Mouse (Mus musculus) ES-Bruce4 (cell line): ENCODE measurements around the gene Ilkap.

Experiments used
- CTCF ChIP-seq: IDR thresholded peaks from one replicate; pipeline ENCODE4 v1.8.1; 2011; ENCODE audit warnings: low read depth, low read length
- EP300 ChIP-seq: IDR thresholded peaks from 2 replicates; pipeline ENCODE4 v1.6.1; 2011; ENCODE audit warnings: low read depth, low read length; ENCODE audit not compliant: insufficient read depth
- POLR2A ChIP-seq: IDR thresholded peaks from one replicate; pipeline ENCODE4 v1.8.1; 2011; ENCODE audit warnings: low read length; ENCODE audit not compliant: insufficient read depth

DNA sequence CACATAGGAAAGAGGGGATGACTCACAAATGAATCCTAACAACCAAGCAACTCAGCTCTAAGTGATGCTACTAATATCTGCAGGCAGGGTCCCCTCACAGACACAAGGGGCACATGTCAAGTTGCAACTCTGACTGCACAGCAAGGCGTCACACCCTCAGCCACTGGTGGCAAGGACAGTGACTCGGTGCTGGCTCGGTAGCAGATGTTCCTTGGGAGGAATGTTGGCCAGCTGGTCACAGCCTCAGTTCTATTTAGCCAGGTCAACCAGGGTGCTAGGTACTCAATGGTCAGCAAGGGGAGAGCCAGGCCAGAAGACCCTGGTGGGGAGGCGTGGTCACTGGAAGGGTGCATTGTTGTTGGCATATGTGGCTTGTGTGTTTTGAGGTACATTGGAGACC, 9.2 kb upstream of the Ilkap start:
- TF ChIP-seq CTCF = no peak
- no peak for TF ChIP-seq EP300
- TF ChIP-seq POLR2A = no peak
